Mouse (Mus musculus) embryonic facial prominence, embryonic 11.5 days (tissue): ENCODE data around the gene Wdr11. TPM values are rescaled to one million over a fixed set of nuclear protein-coding genes. Genes with fewer than 3 reads are reported as not detected.

Source experiments
- ATAC-seq: fragments of 200-750 bp; cut with Nextera tagmentation; replicated peaks from 2 replicates; pipeline ENCODE4 v1.8.0; 2017; ENCODE audit warnings: low read depth; ENCODE audit not compliant: insufficient number of reproducible peaks, low FRiP score, low TSS enrichment
- DNase-seq: peaks from one replicate; pipeline ENCODE4 v3.0.0-alpha.2; 2015; ENCODE audit warnings: low spot score
- H3K27ac ChIP-seq: fragments of 300-500 bp; sonication (generic); replicated peaks from 2 replicates; pipeline ENCODE4 v1.5.1; 2014; ENCODE audit warnings: mild to moderate bottlenecking, low read depth, low read length, control low read depth
- H3K27me3 ChIP-seq: fragments of 300-500 bp; sonication (generic); 2 replicates; pipeline ENCODE4 v1.6.1; 2014; ENCODE audit warnings: mild to moderate bottlenecking, low read length, moderate library complexity, mixed read lengths; ENCODE audit not compliant: control insufficient read depth, insufficient read depth
- H3K36me3 ChIP-seq: fragments of 300-500 bp; sonication (generic); replicated peaks from 2 replicates; pipeline ENCODE4 v1.6.1; 2014; ENCODE audit warnings: low read depth, mild to moderate bottlenecking, low read length, moderate library complexity, mixed read lengths; ENCODE audit not compliant: control insufficient read depth, insufficient read depth
- H3K4me1 ChIP-seq: fragments of 300-500 bp; sonication (generic); 2 replicates; pipeline ENCODE4 v1.6.1; 2014; ENCODE audit warnings: low read length, mixed read lengths; ENCODE audit not compliant: control insufficient read depth, insufficient read depth
- H3K4me2 ChIP-seq: fragments of 300-500 bp; sonication (generic); 2 replicates; pipeline ENCODE4 v1.6.1; 2014; ENCODE audit warnings: low read depth, mild to moderate bottlenecking, control low read depth, low read length, moderate library complexity
- H3K4me3 ChIP-seq: fragments of 300-500 bp; sonication (generic); 2 replicates; pipeline ENCODE4 v1.5.1; 2014; ENCODE audit warnings: low read depth, low read length, control low read depth
- H3K9ac ChIP-seq: fragments of 300-500 bp; sonication (generic); replicated peaks from 2 replicates; pipeline ENCODE4 v1.6.1; 2014; ENCODE audit warnings: mild to moderate bottlenecking, control low read depth, low read length
- H3K9me3 ChIP-seq: fragments of 300-500 bp; sonication (generic); replicated peaks from 2 replicates; pipeline ENCODE4 v1.6.1; 2016; ENCODE audit warnings: mild to moderate bottlenecking, low read length, inconsistent platforms, mixed read lengths; ENCODE audit not compliant: control insufficient read depth
- WGBS: fragments of 180-500 bp; shearing (Covaris S2); extraction: QIAGEN DNeasy Blood & Tissue Kit; methylation state at CpG from one replicate; pipeline ENCODE4 v1.1.7; 2014; 5-methylcytosine and 5-hydroxymethylcytosine counted together
- polyA plus RNA-seq: library from polyadenylated mRNA; unstranded; fragments of >200 nt; fragmentation: Nextera tagmentation; extraction: Ambion mirVana; gene quantifications from 2 replicates; pipeline ENCODE4 v1.2.1, GENCODE M21; 2014

Wdr11 gene
- polyA plus RNA-seq, 1 experiment from 2014 or later, result 43.3 TPM

GRCm38 (mm10) chr7:129665921-129666320, 74.3 kb downstream of the Wdr11 start:
- Histone ChIP-seq H3K27ac (no peak overlapping the region), H3K4me1 (peaks cover 4% of the 10 kb centered on the region; the same call in 1 of the 2 replicates), H3K4me2 (no peak overlapping the region), H3K4me3 (no peak overlapping the region), H3K27me3 (no peaks in the 10 kb centered on the region), H3K36me3 (no peaks in the 10 kb centered on the region), H3K9ac (no peak overlapping the region), H3K9me3 (no peaks in the 10 kb centered on the region)
- DNase-seq (no peak), ATAC-seq (no peak)
- 91% methylated on average over 6 of the region's 6 CpGs for WGBS

GRCm38 (mm10) chr7:129666526-129666925, 74.9 kb downstream of the Wdr11 start:
- Histone ChIP-seq H3K4me2 (no peak overlapping the region), H3K4me1 (peaks cover 4% of the 10 kb centered on the region; the same call in 1 of the 2 replicates), H3K9ac (no peak overlapping the region), H3K9me3 (no peaks in the 10 kb centered on the region), H3K27me3 (no peaks in the 10 kb centered on the region), H3K4me3 (no peak overlapping the region), H3K36me3 (no peaks in the 10 kb centered on the region), H3K27ac (no peak overlapping the region)
- no peak for DNase-seq
- WGBS, result 85% methylated on average over 2 of the region's 2 CpGs
- no peak for ATAC-seq

GRCm38 (mm10) chr7:129670280-129670679, 78.6 kb downstream of the Wdr11 start:
- WGBS, result 88% methylated on average over 10 of the region's 10 CpGs

DNA sequence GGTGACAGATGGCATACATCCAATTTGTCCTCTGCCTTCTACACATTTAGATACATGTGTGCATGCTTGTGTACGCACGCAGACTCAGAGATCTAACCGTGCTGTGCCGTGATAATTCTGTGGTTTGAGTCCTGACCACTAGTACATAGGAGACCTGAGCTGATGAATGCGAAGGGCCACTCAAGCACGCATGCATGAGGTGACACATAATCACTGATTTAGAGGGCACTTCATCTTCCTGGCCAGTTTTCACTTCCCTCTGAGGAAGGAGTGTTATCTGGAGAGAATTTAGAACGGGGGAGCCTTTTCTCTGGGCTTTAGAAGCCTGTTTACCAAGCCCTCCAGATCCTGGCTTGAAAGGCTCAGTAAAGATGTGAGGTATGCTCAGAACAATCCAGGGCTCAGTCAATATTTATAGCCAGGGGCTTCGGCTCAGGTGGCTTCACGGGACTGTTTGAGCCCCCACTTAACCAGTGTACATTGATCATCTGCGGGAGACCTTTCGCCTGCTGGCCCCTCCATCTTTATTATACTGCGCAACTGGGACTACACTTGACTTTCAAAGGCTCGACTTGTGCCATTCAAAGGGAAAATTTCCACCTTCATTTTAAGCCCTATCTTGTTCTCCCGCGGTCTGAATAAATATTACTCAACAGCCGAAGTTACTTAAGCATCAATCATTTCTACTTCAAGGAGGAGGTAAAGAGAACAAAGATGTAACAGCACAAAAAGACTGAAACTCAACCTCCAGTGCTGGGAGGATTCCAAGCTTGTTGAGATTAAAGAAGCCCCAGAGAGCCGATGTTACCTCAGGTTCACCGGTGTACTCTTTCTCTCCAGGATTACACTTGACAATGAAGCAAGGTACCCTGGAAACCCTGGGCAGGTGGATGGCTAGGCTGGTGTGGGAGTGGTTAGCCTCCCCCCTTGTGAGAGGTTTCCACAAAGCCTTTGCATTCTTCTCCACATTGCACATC, 80.3 kb downstream of the Wdr11 start:
- no peak overlapping the region for H3K27ac ChIP-seq
- no peaks in the 10 kb centered on the region for H3K4me1 ChIP-seq
- no peaks in the 10 kb centered on the region for H3K36me3 ChIP-seq
- no peak overlapping the region for H3K4me3 ChIP-seq
- no peaks in the 10 kb centered on the region for H3K9me3 ChIP-seq
- no peak overlapping the region for H3K9ac ChIP-seq
- DNase-seq (no peak), ATAC-seq (no peak)
- no peak overlapping the region for H3K4me2 ChIP-seq
- 91% methylated on average over 18 of the region's 18 CpGs for WGBS
- no peaks in the 10 kb centered on the region for H3K27me3 ChIP-seq

More at GRCm38 (mm10) chr7:129670280-129670679, 78.6 kb downstream of the Wdr11 start:
- Histone ChIP-seq H3K4me2 (no peak overlapping the region), H3K36me3 (no peaks in the 10 kb centered on the region), H3K4me1 (no peaks in the 10 kb centered on the region), H3K27ac (no peak overlapping the region), H3K9me3 (no peaks in the 10 kb centered on the region), H3K4me3 (no peak overlapping the region), H3K27me3 (no peaks in the 10 kb centered on the region), H3K9ac (no peak overlapping the region)
- no peak for ATAC-seq
- DNase-seq, result no peak

DNA sequence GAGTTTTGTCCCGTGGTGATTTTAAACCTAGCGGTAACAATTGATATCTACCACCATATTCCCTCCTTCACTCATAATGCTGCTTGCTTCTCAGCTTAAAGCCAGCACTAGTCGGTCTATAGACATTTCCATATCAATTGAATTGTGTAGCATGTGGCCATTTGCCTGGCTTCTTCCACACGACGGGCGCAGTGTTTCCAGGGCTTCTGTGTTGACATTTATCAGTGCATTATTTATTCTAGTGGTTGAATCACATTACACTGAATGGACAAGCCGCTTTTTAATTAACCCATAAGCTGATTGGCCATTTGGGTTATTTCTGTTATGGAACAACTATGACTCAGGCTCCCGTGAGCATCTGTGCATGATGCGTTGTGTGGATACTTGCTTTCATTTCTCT, 82.1 kb downstream of the Wdr11 start:
- Histone ChIP-seq H3K27me3 (no peaks in the 10 kb centered on the region), H3K4me2 (no peak overlapping the region), H3K27ac (no peak overlapping the region), H3K4me3 (no peak overlapping the region), H3K9me3 (no peaks in the 10 kb centered on the region), H3K4me1 (no peaks in the 10 kb centered on the region), H3K36me3 (no peaks in the 10 kb centered on the region), H3K9ac (no peak overlapping the region)
- 89% methylated on average over 9 of the region's 9 CpGs for WGBS
- ATAC-seq (no peak), DNase-seq (no peak)

DNA sequence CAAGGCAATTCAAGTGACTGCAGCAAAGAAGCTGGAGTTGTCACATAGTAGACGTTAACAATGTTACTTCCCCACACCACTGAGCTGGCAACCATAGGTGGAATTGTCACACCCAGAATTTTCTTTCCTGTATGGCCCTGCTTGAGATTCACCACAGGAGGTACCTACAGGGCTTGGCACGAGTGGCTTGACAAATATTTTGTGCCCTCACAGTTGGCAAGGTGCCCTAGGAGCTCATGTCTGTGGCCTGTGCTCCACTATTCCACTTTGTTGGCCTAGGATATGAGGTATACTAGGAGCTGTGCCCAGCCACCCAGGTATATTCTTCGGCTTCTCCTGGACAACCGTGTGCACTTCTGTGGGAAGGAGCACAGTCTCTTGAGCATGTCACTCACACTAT, 82.9 kb downstream of the Wdr11 start:
- 86% methylated on average over 4 of the region's 4 CpGs for WGBS
- H3K27me3 ChIP-seq, result no peaks in the 10 kb centered on the region

DNA sequence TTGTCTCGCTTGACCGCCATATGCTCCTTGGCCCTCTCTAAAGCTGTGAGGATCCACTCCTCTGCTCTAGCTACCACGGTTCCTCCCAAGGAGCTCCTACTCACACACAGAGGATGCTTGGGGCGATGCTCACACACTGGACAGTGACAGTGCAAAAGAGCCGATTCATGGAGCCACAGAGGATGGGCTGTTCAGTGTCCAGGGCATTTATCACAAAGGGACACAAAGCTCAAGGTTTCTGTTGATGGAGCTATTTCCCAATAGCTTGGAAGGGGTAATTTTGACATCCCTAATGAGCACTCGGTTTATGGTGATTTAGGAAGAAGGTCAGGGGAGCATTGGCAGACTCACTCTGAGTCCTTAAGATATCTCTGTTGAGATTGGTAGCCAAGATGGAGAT, 84.2 kb downstream of the Wdr11 start:
- 95% methylated on average over 6 of the region's 6 CpGs for WGBS
- DNase-seq (no peak), ATAC-seq (no peak)
- no peak overlapping the region for H3K4me3 ChIP-seq
- H3K4me1 ChIP-seq, result no peaks in the 10 kb centered on the region
- H3K27ac ChIP-seq, result no peak overlapping the region
- no peak overlapping the region for H3K9ac ChIP-seq
- H3K36me3 ChIP-seq, result no peaks in the 10 kb centered on the region
- no peaks in the 10 kb centered on the region for H3K27me3 ChIP-seq
- no peak overlapping the region for H3K4me2 ChIP-seq
- H3K9me3 ChIP-seq, result no peaks in the 10 kb centered on the region

More for the DNA sequence above, 82.9 kb downstream of the Wdr11 start:
- no peak for DNase-seq
- H3K9ac ChIP-seq, result no peak overlapping the region
- H3K4me3 ChIP-seq, result no peak overlapping the region
- no peak overlapping the region for H3K4me2 ChIP-seq
- no peaks in the 10 kb centered on the region for H3K4me1 ChIP-seq
- no peaks in the 10 kb centered on the region for H3K9me3 ChIP-seq
- no peak overlapping the region for H3K27ac ChIP-seq
- H3K36me3 ChIP-seq, result no peaks in the 10 kb centered on the region
- no peak for ATAC-seq

- 69% methylated on average over 4 of the region's 4 CpGs for WGBS
- H3K9me3 ChIP-seq, result no peaks in the 10 kb centered on the region
- DNase-seq (no peak), ATAC-seq (no peak)
- no peaks in the 10 kb centered on the region for H3K27me3 ChIP-seq
- H3K9ac ChIP-seq, result no peak overlapping the region
- no peak overlapping the region for H3K4me2 ChIP-seq
- no peak overlapping the region for H3K4me3 ChIP-seq
- no peak overlapping the region for H3K27ac ChIP-seq
- H3K4me1 ChIP-seq, result no peaks in the 10 kb centered on the region
- no peaks in the 10 kb centered on the region for H3K36me3 ChIP-seq
These were observed 85.5 kb downstream of the Wdr11 start for GRCm38 (mm10) chr7:129677141-129677540.
